Mouse (Mus musculus) embryo, embryonic 9.5 days (tissue): ENCODE measurements at regions not wholly inside any gene's neighbourhood (a gene's known extent, or its start where the extent isn't known, plus 50 kb on each side); places are given as distances from the start of the nearest gene placed in this dataset.

Source experiments
- DNase-seq: peaks from one replicate; pipeline ENCODE4 v3.0.0-alpha.2; 2017; ENCODE audit errors: extremely low spot score

GRCm38 (mm10) chr13:80946034-80946433, 62.9 kb downstream of the Arrdc3 start:
- no peak for DNase-seq

- DNase-seq = no peak
Measured at GRCm38 (mm10) chr13:80947705-80948104, 64.5 kb downstream of the Arrdc3 start.

GRCm38 (mm10) chr13:80949133-80949697, 66.0 kb downstream of the Arrdc3 start:
- no peak for DNase-seq

GRCm38 (mm10) chr13:80950239-80950638, 67.1 kb downstream of the Arrdc3 start:
- DNase-seq = no peak

- DNase-seq = no peak
Measured at GRCm38 (mm10) chr13:80950803-80951202, 67.6 kb downstream of the Arrdc3 start.

- DNase-seq = no peak
Measured at GRCm38 (mm10) chr13:80951327-80951726, 68.1 kb downstream of the Arrdc3 start.

GRCm38 (mm10) chr13:80952851-80953250, 69.7 kb downstream of the Arrdc3 start:
- no peak for DNase-seq

GRCm38 (mm10) chr13:80954059-80954645, 71.0 kb downstream of the Arrdc3 start:
- DNase-seq = no peak

GRCm38 (mm10) chr13:80956966-80957365, 73.8 kb downstream of the Arrdc3 start:
- DNase-seq = no peak

- DNase-seq = no peak
Measured at GRCm38 (mm10) chr13:80957419-80958139, 74.4 kb downstream of the Arrdc3 start.

- DNase-seq = no peak
Measured at GRCm38 (mm10) chr13:80959763-80960162, 76.6 kb downstream of the Arrdc3 start.

GRCm38 (mm10) chr13:80961985-80962617, 78.9 kb downstream of the Arrdc3 start:
- no peak for DNase-seq

- DNase-seq = peak; percentile 87
Measured at GRCm38 (mm10) chr13:80962789-80963590, 79.8 kb downstream of the Arrdc3 start.

GRCm38 (mm10) chr13:80963591-80963940, 80.4 kb downstream of the Arrdc3 start:
- DNase-seq = no peak

- DNase-seq = no peak
Measured at GRCm38 (mm10) chr13:80971664-80972063, 88.5 kb downstream of the Arrdc3 start.

GRCm38 (mm10) chr13:80974424-80974823, 91.2 kb downstream of the Arrdc3 start:
- no peak for DNase-seq

- no peak for DNase-seq
Measured at GRCm38 (mm10) chr13:80977266-80977665, 94.1 kb downstream of the Arrdc3 start.

- DNase-seq = no peak
Measured at GRCm38 (mm10) chr13:80981201-80981600, 98.0 kb downstream of the Arrdc3 start.

- DNase-seq = no peak
Measured at GRCm38 (mm10) chr13:80986657-80987056, 103.5 kb downstream of the Arrdc3 start.

GRCm38 (mm10) chr13:80989756-80990155, 106.6 kb downstream of the Arrdc3 start:
- DNase-seq = no peak

GRCm38 (mm10) chr13:80992342-80992741, 109.2 kb downstream of the Arrdc3 start:
- DNase-seq = no peak
